Mouse (Mus musculus): ENCODE measurements around the gene Synj2.

Synj2 gene

DNA sequence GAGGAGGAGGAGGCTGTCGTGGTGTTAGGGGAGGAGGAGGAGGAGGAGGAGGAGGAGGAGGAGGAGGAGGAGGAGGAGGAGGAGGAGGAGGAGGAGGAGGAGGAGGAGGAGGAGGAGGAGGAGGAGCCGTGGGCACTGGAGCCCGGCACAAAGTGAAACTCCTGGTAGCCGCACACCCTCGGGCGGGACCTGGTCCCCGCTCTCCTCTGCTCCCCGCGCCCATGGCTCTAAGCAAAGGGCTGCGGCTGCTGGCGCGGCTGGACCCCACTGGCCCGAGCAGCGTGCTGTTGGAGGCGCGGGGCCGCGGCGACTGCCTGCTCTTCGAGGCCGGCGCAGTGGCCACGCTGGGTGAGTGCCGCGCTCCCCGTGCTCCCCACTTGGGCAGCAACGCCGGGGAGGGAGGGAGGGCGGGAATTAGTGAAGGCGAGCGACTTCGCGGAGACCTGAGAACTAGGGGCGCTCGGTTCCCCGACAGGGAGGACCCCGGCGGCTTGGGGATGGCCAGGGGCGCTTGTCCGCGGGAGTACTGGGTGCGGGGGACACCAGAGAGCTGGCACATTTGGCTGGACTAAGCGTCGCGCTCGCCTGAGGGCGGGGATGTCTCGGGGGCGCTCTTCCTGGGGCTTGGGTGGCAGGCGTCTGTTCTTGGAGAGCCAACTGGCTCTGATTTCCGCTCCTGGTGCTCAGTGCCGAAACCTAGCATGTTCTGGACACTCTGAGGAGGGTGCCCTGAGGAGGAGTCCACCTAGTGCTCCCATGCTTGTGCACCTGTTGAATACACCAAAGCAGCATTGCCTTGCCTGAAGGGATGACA lies at the start of gene Synj2:
Gene Synj2, plus strand, starts transcription at position 51 of the 814 bp plus-strand sequence.
- peak in 1 of 2 experiments; percentile 72 for DNase-seq (ENCODE audit: low spot score in 2 of 2)

DNA sequence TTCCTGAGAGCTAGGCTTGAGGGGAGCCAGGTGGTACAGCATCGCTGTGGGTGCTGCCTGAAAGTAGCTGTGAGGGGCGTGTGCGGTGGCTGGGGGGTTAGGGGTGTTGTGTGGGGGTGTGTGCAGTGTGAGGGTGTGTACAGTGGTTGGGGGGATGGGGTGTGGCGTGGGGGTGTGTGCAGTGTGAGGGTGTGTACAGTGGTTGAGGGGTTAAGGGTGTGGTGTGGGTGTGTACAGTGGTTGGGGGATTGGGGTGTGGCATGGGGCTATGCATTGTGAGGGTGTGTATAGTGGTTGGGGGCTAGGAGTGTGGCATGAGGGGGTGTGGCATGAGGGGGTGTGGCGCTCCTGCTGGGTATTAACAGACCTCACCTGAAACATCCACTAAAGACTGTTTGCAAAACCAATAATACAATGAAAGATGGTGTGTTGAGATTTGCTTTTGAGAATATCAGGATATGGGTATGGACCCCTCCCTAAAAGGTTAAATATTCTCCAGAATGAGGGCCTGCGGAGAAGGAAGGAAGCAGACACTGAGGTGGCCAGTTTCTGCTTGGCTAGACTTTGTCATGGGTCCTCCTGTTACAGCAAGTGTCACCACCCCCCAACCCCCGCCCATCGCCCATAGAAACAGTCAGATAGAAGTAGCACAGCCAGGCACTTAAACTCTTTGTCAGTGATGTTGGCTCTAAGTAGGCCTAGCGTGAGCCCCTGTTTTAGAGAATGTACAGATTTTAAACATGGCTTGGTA lies 49.0 kb upstream of the Synj2 start:
- no peak for DNase-seq (ENCODE audit: low spot score in 2 of 2)

DNA sequence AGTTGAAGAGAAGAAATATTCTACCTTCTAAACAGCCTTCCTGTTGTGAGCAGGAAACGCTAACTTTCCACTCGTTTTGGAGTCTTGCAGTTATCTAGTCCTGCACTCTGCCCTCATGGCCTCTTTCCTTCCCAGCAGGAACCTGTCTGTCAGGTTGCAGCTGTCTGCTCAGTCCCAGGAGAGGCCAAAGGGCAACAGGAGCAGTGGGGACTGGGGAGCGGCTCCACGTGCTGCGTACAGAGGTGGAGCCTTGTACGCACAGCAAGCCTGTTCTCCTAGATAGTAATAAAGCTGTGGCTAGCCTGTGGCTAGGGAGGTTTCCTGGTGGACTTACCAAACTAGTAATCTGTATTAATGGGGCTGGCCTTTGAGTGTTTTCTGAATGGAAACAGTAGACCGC lies 48.0 kb upstream of the Synj2 start:
- DNase-seq (ENCODE audit: low spot score in 2 of 2) = no peak

DNA sequence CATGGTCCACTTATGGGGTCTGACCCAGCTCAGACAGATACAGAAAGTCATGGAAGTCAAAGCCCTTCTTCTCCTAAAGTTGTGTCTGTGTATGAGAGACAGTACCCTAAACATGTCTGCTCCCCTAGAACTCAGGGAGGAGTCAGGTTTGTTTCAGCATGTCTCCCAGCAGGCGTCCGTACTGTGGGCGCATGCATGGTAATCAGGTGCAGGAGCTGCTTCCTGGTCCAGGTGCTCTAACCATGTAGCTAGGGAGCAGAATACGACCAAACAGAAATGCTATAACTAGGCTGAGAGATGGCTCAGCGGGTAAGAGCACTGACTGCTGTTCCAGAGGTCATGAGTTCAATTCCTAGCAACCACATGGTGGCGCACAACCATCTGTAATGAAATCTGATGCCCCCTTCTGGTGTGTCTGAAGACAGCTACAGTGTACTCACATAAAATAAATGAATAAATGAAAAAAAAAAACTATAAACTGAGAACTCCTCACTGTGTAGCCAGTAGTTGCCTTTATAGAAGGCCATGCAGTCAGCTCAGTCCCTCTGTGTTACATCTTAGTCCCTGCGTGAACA lies 47.4 kb upstream of the Synj2 start:
- no peak for DNase-seq (ENCODE audit: low spot score in 2 of 2)

DNA sequence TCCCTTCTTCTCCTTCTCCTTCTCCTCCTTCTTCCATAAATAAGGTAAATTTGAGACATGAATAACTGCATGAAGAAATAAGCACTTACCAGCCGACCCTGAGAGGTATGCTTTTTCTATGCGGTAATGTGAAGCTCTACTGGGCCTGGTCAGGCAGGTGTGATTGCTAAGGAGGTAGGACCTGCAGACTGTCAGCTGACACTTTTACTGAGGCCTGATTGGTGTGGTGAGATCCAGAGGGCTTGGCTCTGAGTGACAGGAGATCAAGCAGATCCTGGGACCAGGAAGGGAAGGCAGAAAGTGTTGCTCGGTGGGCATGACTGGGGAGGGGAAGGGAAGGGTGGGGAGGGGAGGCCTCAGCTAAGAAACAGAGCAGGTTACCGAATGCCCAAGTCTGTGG lies 45.0 kb upstream of the Synj2 start:
- DNase-seq (ENCODE audit: low spot score in 2 of 2) = no peak

DNA sequence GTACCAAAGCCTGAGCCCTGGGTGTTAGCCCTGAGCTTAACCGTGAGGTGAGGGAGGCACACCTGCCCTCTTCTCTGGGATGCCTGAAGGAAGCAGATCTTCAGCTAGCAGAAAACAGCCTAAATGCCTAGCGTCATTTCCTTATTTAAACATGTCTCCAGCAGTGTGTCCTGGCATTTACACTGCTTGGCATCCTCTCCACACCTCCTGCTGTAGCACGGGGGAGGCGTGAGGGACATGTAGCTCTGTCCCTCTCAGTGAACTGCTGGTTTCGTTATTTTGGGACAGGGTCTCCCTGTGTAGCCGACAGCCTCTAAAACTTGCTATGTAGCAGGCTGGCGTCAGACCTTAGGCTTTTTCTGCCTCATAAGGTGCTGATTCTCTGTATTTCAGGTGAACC lies 44.5 kb upstream of the Synj2 start:
- no peak for DNase-seq (ENCODE audit: low spot score in 2 of 2)

DNA sequence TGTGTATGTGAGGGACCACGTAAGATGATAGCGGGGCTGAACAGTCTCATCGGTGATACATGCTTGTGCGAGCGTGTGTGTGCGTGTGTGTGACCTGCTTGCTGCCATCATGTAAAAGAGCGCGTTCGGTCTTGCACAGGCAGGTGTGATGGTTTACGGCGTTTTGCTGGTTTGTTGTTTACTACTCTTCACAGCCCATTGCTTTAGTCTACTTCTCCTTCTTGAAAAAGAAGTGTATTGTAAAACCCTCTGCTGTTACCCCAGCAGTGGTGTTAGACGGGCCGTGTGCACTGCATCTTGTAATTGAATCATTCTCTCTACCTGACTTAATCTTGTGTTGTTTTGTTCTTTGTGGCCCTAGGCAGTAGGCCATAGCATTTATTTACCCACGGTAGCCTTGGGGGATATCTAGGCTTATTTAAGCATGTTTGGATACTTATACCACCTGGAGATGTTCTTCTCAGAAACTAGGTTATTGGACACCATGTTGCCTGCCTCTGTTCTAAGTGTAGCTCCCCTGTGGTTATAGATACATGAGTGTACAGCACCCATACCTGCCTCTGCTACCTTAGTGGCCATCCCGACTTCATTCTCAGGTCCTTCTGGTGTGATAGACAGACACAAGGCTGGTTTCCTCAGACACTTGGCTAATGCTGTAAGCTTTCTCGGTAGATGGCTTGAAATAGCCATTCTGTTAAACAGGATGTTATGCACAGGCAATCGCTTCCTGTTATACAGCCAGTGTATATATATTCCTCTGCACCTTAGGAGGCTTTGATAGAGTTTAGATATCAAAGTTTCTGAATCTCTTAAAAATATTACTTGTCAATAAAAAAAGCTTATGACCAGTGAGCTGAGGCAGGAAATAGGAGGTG lies 43.5 kb upstream of the Synj2 start:
- DNase-seq (ENCODE audit: low spot score in 2 of 2) = no peak

DNA sequence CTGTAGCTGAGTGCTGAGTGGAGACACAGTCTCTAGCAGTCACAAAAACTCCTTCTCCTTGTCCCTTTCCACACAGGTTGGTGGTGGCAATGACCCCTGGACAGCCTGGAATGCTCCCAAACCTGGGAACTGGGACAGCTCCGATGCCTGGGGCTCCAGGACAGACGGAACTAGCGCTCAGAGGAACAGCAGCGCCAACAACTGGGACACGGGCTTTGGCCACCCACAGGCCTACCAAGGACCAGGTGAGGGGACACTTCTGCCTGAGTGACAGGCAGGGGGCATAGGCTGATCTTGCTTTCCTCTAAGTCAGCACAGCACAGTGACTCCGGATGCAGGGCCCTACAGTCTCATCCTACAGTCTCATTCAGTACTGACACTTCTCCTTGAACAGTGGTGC lies 41.8 kb upstream of the Synj2 start:
- no peak for DNase-seq (ENCODE audit: low spot score in 2 of 2)

DNA sequence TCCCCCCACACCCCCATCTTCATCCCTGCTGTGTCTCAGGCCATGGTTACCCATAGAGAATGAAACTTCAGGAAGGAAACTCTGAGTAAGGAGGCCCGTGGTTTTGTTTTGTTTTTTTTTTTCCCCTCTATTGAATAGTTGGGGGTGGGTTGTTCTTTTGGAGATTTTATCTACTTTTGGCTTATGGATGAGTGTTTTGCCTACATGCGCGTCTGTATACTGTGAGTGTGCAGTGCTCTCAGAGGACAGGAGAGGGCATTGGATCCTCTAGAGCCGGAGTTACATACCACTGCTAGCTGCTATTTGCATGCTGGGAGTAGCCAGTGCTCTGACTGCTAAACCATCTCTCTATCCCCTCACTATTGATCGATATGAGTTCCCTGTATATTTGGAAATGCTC lies 39.7 kb upstream of the Synj2 start:
- DNase-seq (ENCODE audit: low spot score in 2 of 2) = no peak

DNA sequence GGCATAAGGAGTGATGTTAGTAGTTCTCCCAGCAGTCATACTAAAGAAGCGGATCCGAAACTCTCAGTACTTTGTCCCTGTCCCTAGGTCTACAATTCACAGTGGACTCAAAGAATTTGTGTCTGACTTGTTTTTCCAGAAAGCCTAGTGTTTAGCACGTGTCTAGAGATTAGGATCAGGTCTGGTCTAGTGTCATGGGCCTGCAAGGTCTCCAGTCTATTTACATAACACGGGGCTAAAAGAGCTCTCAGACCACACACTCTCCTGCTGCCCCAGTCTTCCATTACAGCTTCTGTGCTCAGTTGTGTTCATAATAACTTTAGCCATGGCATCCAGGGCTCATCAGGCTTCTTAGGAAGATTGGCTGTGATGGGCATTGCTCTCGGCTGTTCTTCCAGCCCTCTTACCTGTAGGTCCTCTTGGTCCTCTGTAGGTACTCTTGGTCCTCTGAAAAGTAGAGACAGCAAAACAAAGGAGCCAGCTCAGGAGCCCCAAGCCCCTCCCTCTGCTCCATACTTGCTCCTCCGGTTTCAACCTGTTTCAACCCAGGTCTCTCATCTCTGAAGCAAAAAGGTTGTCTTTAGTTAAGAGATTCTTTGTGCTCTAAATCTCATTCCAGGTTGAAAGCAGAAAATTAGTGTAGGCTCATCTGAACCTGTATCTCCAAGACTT lies 37.3 kb upstream of the Synj2 start:
- no peak for DNase-seq (ENCODE audit: low spot score in 2 of 2)

DNA sequence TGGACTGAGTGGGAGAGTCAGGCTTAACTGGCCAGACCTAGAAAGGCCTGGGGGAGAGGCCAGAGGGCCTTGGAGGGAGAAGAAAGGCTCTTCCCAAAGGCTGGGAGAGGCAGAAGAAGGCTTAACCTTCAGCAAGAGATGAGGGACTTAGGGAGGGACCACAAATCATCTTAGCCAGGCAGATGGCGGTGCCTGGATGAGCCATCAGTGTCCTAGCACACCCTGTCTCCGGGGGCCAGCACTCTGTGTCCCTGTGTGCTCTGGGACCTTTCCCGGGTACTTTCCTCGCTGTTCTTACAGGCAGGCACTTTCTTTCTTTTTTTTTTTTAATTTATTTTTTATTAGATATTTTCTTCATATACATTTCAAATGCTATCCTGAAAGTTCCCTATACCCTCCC lies 31.4 kb upstream of the Synj2 start:
- no peak for DNase-seq (ENCODE audit: low spot score in 2 of 2)

DNA sequence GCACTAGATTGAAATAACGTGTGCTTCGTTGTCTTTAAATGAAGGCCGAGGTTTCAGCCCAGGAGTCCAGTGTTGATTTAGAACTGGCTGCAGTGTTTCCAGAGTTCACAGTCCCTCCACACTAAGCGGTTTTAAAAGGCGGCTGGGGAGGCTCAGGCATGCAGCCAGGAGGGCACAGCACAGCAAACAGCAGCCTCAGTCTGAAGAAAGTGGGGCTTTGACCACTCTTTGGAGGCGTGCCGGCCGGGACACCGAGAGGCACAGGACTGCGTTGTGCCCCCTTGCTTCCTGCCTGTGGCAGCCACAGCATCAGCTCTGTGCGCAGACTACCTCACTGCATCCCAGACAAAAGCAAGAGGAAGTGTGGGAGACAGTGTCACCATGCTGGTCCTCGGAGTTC lies 29.5 kb upstream of the Synj2 start:
- DNase-seq (ENCODE audit: low spot score in 2 of 2) = no peak

DNA sequence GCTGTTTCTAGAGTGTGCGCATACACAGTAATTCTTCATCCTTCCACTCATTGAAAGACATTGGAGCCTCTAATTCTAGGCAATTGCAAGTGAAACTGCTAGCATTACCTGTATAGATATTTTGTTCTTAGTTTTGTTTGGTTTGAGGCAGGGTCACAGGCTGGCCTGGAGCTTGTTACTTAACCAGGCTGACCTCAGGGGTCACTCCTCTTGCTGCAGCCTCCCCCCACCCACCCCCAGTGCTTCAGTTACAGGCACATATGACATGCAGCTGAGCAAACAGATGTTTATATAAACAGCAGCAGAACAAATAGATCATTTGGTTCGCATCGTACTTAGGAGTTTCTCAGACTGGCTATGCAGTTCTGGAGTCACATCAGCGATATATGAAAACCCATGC lies 28.3 kb upstream of the Synj2 start:
- no peak for DNase-seq (ENCODE audit: low spot score in 2 of 2)

DNA sequence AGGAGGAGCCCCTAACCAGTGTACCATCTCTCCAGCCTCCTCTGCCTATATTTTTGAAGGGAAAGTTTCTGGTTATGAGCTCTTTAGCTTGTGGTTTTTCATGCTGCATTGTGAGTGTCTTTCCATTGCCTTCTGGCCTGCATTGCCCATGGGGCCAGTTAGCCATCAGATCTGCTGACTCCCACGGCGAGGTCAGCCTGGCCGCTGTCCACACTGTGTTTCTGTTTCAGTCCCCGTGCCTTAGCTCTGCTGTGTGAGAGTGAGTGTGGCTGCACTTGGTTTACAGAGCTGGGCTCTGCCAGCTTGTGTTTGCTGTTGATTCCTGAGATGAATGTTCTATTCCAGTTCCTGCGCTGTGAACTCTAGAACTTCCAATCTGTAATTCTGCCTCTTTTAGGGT lies 26.9 kb upstream of the Synj2 start:
- DNase-seq (ENCODE audit: low spot score in 2 of 2) = no peak

DNA sequence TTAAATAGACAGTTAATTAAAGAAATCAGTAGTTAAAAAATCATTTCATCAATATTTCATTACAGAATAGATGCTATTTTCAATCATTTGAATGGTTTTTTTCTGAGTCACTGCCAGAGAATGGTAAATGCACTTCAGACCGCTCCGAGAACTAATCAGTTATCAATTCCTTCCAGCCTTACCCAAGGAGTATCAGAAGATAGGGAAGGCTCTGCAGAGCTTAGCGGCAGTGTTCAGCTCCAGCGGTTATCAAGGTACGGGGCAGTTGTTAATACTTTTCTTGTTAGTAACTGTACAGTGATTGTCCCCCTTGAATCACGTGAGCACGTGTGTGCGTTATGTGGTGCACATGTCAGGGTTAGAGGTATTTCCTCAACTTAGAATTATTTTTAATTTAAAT lies 19.1 kb upstream of the Synj2 start:
- no peak for DNase-seq (ENCODE audit: low spot score in 2 of 2)

DNA sequence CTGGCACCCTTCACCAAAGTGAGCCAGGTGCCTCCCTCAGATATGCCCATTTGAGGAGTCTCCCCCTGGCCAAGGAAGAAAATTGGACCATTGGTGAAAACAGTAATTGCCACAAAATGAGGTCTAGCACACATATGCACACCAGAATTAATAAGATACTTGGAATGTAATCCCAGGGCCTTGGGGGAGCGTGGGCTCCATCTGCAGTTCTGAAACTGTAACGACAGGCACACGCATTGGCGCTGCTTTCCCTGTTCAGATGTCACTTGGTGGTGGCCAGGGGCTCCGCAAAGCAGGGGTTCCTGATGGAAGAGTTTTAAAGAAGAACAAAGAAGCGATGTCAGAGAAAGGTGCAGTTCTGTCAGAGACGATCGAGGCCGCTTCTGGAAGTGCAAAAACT lies 17.8 kb upstream of the Synj2 start:
- no peak for DNase-seq (ENCODE audit: low spot score in 2 of 2)

DNA sequence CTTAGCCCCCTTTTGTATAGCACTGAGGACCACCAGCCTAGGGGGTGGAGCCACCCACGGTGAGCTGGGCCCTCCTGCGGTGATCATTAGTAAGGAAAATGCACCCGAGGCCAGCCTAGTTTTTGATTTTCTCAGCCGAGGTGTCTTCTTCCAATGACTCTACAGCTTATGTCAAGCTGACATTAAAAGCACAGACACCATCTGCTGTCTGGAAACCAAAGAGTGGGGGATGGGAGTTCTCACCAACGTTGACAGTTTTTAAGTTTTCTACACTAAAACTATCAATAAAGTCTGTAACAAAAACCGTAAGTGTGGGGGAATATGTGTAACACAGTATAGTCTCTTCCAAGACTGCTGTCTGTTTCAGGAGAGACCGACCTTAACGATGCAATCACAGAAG lies 16.8 kb upstream of the Synj2 start:
- DNase-seq (ENCODE audit: low spot score in 2 of 2) = no peak

DNA sequence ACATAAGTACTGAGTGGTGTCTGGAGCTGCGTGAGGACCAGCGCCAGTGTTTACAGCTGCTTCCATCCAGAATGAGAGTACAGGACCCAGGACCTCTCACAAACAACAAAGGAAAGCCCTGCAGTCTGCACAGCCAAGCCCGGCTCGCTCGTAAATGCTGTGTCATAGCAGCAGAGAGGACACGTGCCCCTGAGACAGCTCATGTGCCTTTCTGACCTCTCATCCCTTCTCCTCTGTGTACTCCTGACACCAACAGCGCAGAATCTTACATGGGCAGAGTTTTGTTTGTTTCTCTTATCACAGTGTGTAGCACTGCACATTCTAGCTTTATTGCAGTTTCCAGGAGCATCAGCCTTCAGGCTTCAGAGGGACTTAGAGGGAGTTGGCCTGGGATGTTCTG lies 14.4 kb upstream of the Synj2 start:
- no peak for DNase-seq (ENCODE audit: low spot score in 2 of 2)

DNA sequence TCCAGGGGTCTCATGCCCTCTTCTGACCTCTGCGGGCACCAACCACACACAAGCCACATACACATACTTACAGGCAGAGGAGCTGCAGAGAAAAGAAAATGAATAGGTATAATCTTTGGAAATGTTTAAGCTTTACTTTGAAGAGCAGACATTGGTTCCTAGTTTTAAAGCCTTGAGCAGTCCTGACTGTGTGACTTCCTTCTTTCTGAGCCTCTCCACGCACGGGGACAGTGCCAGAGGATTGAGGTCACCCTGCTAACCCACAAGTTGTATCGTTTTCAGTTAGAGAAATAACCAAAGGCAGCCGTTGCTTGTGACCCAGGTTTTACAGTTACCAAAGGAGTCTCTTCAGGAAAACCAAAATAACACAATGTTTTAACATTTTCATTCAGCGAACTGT lies 12.0 kb upstream of the Synj2 start:
- no peak for DNase-seq (ENCODE audit: low spot score in 2 of 2)

DNA sequence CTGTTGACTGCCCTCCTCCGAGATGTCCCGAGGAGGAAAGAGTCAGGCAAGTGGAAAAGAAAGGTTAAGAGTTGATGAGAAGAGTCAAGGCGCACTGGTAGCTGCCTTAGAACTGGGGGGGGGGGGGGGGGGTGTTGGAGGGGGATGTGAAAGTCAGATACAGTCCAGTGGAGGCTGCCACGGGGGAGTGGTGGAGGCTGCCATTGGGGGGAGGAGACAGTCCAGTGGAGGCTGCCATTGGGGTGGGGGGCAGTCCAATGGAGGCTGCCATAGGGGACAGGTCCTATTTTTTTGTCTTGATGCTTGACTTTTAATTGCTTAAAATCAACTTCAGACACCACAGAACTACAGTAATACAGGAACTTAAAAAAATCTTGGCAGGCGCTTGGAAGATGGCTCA lies 8.9 kb upstream of the Synj2 start:
- no peak for DNase-seq (ENCODE audit: low spot score in 2 of 2)

DNA sequence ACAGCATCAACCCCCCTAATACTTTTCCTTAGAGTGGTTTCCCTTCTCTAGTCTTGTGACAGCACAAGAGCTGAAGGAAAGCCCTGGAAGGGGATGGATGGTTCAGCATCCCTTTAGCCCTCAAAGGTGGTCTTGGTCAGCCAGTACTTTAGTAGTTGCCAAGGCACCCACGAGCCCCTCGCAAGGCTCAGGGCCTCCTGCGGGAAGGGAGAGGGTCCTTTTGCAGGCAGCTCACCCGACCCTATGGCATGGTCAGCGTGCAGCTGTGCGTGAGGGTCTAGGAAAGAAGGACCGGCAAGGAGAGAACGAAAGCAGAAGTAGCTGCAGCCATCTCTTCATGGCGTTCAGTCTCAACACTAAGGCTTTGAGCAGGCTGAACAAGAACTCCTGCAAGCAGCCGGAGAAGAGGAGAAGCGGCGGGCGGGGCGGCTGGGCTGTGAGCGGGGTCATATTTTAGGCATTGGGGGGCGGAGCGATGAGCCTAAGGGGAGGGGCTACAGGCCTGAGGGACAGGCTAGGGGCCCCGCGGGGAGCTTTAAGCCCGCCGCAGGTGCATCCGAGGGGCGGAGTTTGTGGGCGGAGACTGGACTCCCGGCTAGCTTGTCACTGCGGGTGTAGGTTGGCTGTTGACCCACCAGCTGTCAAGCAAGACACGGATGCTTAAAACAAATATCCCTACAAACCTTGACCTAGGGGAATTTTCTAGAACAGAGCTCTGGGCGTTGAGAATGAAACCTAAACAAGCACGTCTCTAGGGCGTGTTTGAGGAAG lies 6.3 kb upstream of the Synj2 start:
- peak; percentile 84 to 88 for DNase-seq (ENCODE audit: low spot score in 2 of 2)

Measured in spleen, postnatal 4 days (tissue).